Mouse (Mus musculus) hindlimb bud, embryonic 11.5 days (tissue): ENCODE results near the gene Klhdc3.

Experiments used
- DNase-seq: peaks from one replicate; pipeline ENCODE4 v3.0.0-alpha.2; 2012; ENCODE audit warnings: low read depth, low spot score; ENCODE audit errors: extremely low spot score

Gene Klhdc3

DNA sequence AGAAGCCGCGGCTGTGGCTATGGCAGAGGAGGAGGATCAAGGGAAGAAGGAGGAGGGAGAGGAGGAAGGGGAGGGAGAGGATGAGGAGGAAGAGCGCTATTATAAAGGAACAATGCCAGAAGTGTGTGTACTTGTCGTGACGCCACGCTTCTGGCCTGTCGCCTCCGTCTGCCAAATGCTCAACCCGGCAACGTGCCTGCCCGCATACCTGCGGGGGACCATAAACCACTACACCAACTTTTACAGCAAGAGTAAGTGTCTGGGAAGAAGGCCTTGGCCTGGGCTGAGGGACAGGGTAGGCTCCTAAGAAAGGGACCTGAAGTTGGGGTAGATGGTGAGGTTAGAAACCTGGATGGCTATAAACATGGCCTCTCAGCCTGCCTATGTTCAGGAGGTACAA, 18.7 kb downstream of the Klhdc3 start:
- DNase-seq: no peak

DNA sequence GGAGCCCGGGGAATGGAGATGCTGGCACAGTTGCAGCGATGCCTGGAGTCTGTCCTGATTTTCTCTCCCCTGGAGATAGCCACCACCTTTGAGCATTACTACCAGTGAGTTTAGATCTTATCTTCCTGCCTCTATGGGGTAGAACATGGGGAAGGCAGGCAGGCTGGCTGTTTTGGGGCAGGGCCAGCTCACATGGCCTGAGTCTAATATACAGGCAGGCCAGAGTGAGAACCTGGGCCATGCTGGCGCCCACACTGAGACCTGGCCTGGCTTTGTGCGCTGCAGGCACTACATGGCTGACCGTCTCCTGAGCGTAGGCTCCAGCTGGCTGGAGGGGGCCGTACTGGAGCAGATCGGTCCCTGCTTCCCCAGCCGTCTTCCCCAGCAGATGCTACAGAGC, 19.4 kb downstream of the Klhdc3 start:
- DNase-seq: no peak

DNA sequence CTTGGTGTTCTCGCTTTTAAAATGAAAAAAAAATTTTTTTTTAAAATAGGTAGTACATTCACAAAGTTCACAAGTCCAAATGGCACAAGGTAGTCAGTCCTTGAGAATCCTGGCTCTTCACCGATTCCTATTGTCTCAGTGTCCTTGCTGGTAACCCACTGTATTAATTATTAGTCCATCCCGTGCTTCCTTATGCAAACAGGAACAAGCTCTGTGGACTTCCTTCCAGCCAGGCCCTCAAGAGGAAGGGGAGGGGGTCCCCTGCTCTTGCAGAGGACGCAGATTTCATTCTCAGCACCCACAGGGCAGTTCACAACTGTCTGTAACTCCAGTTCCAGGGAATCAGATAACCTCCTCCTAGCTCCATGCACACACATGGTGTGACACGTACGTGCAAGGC, 24.7 kb downstream of the Klhdc3 start:
- DNase-seq: no peak

DNA sequence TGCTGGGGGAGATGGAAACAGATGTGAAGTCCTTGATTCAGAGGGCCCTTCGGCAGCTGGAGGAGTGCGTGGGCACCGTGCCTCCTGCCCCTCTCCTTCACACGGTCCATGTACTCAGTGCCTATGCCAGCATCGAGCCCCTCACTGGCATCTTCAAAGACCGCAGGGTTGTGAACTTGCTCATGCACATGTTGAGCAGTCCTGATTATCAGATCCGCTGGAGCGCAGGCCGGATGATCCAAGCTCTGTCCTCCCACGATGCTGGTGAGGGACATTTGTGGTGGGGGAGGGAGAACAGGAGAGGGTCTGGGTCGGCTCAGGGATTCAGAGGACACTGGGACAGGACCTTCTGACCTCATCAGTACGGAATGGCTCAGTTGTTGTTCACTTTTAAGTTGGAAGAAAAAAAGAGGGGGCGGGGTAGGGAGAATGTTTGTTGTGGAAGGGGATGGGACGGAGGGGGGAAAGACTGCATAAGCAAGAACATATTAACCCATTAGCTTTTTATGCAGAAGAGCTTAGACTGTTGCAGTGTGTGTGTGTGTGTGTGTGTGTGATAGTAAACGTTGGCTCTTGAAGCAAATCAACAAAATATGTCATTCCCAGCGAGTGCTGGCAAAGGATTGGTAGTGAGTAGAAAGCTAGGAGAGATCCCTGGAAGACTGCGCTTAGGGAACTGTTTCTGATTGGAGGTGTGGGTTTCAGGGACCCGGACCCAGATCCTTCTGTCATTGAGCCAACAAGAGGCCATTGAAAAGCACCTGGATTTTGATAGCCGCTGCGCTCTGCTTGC, 28.8 kb downstream of the Klhdc3 start:
- no peak for DNase-seq

DNA sequence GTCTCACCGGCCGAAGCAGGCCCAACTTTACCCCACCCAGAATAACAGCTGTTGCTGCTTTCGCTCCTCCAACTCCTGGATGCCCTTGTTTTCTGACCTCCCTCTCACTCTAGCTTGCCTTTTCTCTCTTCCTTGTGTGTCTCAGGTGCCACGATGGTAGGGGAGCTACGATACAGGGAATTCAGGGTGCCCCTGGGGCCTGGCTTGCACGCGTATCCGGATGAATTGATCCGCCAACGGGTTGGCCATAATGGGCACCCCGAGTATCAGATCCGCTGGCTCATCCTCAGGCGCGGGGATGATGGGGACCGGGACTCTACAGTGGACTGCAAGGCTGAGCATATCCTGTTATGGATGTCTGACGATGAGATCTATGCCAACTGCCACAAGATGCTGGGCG, 29.4 kb downstream of the Klhdc3 start:
- no peak for DNase-seq

DNA sequence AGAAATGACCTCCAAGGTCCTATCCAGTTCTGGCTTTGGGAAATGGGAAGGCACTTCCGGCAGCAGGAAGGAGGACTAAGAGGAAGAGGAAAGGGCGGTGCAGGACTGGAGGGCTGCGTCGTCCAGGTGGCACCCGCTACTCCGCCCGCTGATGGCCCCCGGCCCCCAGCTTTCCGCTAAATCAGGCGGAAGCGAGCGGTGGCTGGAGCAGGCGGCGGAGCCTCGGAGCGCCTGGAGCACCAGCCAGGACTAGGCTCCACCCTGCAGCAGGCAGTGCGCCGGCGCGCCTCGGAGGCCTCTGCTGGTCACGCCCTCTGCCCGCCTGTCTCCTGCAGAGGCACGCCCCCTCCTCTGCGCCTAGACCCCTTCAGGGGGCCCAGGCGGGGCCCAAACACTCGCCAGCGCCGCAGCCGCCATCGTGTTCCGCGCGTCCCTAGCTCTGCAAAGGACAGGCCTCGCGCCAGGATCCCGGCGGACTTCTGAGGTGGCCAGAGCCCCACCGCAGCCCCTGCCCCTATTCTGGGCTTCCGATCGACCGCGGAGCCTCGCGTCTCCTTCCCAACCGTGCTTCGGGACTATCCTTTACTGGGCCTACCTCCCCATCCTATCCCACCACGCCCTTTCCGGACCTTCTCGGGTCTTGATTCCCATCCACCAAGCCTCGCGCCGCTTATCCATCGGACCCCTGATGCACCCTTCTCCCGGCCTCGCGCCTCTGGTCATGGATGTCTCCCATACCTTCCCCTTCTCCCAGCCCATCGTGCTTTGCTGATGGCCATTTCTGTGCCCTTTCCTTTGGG, 30.3 kb downstream of the Klhdc3 start, which contains the start of gene Cul7:
Gene Cul7, plus strand, starts transcription at position 106 of the 800 bp plus-strand sequence.
- no peak for DNase-seq

DNA sequence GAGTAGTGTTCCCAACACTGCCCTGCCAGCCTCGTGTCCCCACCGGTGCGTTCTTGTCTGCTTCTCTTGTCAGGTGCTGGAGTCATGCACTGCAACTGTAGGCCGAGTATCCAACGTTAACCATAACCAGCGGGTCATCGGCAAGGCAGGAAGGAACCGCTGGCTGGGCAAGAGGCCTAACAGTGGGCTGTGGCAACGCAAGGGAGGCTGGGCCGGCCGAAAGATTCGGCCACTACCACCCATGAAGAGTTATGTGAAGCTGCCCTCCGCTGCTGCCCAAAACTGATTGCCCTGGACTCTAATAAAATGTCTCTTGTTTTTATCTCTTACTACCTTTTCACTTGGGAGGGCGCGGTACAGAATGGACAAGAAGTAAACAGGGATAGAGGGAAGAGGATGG, 30.9 kb downstream of the Klhdc3 start:
- DNase-seq: no peak

DNA sequence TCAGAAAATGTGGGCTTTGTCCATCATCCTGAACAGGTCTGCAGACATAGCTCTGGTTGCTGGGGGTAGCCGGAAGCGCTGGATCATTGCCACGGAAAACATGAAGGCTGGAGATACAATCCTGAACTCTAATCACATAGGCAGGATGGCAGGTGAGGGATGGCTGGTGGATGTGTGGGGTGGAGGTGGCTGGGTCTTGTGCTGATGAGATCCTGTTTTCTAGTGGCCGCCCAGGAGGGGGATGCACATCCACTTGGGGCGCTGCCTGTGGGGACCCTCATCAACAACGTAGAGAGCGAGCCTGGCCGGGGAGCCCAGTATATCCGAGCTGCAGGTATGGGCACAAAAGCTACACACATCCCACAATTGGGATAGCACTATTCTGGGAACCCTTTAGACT, 32.3 kb downstream of the Klhdc3 start:
- DNase-seq: no peak

DNA sequence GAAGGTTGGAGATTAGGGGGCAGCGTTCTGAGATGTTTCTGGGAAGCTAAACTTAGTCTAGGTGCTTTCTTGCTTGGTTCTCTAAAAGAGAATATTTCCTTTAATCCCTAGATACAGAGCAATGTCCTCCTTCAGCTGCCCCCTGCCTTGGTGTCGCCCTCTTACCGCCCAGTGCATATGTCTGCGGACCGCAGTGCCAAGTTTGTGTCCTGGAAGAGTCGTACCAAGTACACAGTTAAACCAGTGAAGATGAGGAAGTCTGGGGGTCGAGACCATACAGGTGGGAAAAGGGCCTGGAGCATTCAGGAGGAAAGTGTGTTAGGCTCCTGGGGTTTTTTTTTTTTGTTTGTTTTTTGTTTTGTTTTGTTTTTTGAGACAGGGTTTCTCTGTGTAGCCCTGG, 33.4 kb downstream of the Klhdc3 start:
- no peak for DNase-seq

DNA sequence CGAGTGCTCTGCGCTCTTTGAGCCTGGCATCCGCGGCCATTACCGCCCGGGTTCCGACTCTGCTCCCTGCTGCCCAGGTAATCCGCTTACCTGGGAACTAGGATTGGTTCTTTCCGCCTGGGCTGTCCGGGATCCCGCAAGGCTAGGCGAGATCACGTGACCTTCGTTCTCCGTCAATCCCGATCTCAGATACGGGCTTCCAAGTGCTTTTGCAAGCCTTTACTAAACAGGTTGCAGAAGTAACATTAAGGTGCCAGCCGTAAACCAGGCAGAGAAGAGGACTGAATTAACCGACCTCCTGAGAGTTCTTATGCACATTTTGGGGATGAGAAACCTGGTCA, 34.4 kb downstream of the Klhdc3 start:
- DNase-seq: no peak

DNA sequence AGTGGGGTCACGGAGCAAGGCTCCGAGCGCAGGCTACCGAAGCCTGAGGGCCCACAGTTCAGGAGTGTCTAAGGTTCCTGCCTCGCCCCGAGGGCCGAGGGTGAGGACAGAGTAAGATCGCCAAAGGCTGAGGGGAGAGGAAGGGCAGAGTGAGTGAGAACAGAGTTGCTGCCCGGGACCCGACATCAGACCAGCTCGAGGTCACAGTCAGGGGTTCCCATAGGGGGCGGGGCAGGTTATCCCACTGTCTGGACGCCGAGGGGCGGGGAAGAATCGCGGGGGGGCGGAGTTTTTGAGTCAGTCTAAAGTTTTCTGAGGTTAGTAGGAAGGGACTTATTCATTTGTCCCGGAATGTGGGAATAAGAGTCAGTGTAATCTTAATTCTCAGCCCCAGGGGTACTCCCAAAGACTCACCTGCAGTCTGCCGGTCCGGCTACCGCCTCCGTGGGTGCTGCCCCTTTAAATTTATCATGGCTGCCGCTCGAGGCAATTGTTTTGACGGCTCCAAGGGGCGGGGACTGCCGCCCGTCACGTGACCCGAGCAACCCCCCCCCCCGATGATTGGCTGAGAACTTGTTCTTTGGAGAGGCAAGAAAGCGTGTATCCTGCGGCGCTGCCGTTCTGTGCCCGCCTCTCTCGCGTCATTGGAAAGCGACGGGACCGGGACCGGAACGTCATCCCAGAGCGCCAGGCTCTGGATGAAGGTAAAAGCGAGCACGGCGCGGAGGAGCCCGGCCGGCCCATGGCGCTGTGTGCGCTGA, 35.0 kb downstream of the Klhdc3 start, which contains the start of the genes Klc4 and Mrpl2:
Gene Klc4, minus strand, starts transcription at position 462 of the 761 bp plus-strand sequence.
Gene Mrpl2, plus strand, starts transcription at position 669 of the 761 bp plus-strand sequence.
- DNase-seq: peak; percentile 96

DNA sequence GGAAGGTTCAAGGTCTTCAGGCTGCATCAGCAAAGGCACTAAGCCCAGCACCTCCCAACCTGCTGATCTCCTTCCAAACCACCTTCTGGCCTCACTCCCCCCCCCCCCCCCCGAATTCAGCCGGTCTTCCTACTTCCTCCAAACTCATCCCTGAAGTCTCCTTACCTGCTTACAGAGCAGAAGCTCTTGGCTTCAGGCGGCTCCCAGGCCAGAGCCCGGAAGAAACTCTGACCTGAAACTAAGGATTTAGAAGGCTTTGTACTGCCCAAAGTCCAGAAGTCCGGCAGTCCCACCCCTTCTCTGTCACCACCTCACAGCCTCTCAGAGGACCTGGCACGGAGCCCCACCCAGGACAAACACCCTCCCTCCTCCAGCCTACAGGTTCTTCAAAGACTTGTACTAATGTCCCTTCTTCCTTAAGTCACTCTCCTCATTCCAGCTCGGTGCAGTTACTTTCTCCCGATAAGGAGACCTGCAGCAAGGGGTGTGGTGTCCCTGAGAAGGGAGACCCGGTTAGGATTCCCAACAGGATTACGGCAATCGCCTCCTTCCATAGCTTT, 35.7 kb downstream of the Klhdc3 start:
- no peak for DNase-seq

DNA sequence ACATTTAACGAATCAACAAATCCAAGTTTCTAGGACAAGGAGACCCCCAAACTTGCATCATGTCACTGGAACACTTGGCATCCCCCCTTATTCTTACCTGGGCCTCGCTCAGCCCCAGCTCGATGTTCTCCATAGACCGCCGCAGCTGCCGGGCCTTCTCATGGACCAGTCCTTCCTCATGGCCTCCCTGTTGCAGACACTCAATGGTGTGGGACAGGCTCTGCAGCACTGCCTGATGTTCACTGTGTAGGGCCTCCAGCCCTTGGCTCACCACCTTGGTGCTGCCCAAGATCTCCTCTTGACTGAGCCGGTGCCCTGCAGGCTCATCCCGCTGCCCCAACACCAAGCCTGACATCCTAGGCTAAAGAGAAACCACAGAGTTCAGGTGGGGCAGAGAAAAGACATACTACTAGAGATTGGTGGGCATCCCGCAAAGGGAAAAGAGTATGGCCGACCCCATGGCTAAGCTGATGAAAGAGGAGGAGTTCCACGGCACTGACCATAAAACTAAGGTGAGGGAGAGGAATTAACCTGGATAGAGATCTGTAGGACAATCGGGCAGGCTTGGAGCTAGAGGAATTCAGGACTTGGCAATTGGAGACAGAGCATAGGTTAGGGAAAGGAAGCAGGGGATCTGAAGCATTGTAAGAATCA, 36.4 kb downstream of the Klhdc3 start:
- no peak for DNase-seq

DNA sequence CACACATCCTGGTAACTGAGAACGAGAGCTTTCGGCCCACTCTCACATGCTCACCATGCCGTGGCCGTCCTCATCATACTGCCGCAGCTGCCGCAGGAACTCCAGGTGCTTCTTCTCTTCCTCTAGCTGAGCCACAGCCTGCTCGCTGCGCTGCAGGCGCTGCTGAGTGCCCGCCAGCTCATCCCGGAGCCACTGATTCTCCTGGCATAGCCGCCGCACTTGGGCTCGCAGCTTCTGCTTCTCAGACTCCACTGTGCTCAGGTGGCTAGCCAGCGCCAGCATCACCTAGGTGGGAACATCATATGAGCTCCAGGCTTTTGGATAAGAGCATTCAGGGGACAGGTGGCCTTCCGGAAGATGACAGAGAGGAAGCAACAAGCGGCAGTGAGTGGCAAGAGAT, 38.7 kb downstream of the Klhdc3 start:
- DNase-seq: no peak

DNA sequence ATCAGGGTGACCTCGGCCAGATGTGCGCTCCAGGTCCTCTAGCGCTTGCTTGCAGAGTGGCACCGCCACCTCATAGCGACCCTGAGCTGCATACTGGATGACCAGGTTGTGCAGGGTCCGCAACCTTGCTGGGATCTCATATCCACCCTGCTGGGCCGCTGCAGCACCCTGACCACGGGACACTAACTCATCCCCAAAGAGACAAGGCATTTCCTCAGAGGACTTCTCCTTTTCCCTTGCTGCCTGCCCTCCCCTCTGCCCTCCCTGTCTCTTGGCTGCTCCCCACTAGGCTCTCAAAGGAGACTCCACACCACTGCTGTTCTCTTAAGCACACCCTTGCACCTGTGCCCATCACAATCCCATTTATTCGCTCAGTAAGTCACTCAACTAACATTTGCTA, 40.8 kb downstream of the Klhdc3 start:
- DNase-seq: no peak

DNA sequence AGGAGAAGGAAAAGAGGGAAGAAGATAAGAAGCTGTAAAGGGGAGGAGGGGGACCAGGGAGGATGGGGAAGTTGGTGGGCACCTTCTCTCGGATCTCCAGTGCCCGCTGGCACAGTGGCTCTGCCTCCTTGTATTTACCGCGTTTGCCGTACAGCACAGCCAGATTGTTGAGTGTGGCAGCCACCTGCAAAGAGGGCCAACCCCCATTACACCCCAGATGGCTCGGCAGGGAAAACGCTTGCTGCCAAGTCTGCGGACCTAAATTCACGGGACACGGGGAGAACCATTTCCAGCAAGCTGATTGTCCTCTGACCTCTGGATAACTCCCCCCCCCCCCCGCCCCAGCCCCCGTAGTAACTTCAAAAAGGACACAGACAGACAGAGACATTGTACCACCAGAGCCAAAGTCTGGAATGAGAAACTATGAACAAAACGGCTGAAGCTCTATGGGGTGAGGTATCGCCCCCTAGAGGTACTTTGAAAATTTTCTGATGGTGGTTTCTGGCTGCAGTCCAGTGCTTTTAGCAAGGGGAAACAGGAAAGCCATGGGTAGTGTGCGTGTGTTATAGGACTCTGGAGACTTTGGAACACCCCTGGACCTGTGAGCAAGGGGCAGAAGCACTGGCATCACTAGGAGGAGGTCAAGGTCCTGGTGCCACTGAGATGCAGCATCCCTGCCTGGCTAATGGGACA, 43.7 kb downstream of the Klhdc3 start:
- no peak for DNase-seq

DNA sequence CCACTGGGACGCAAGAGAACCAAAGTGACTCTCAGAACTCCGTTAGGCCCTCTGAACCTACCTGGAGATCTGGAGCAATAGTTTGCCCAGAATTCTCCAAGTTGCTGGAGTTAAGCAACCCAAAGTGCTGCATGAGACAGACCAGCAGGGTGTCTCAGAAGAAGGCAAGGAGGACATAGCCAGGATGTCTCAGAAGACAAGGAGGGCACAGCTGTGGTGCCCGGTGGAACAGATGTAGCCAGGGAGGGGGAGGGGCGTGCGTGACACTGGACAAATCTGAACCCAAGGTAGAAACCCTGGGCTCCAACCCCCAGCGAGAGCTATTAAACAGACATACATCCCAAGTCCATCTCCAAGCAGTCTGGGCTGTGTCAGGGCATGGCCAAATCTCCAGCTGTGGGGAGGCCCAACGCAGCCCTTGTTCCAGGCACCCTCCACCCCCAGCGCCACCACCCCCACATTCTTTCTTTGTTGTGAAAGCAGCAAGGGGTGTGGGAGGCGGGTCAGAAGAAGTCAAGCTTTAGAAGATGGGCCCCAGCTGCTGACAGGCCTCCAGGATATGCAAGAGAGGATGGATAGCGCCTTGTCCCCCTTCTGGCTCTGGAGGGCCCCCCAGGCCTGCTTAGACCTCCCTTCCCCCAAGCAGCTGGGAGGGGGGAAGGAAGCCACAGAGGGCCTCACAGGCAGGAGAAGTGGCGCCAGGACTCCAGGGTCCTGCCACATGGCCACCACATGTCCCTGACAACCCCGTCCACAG, 50.9 kb downstream of the Klhdc3 start:
- no peak for DNase-seq

DNA sequence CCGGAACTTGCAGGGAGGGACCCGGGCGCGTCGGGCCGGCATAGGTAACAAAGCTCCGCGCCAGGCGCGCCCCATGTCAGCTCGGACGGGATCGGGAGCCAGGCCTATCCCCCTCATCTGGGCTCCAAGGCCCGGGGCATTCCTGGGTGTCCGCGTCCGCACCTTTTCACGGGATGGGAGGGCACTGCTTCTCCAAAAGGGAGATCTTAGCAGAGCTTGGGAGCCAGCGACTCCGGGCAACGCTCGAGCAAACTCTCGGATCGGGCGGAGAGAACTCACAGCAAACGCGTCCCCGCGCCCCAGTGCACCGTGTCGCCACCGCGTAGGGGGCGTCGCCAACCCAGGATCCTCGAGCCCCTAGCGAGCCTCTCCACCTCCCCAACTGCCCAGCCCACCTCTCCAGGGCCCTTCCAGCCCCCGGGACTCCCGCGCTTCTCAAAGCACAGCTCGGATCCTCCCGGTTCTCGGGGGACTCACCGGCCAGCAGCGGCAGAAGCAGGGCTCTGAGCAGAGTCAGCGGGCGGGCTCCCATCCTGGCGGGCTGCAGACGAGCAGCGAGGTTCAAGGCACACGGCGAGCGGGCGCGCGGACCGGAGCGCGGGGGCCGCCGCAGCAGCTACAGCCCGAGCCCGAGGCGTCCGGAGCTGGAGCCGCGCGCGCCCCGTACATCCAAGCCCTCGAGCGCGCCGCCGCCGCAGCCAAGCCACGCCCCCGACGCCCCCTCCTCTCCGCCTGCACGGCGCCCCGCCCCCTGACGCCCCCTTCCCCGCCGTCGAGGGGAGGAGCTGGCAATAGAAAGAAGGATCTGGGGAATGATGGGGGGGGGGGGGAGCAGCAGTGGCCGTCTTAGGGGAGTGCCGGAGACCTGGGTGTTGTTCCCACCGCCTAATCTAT, 51.7 kb downstream of the Klhdc3 start, which contains the start of gene Ptk7:
Gene Ptk7, minus strand, starts transcription at position 714 of the 894 bp plus-strand sequence.
- no peak for DNase-seq
